Mouse (Mus musculus): ENCODE data around the gene Stam. TPM values are rescaled to one million over a fixed set of nuclear protein-coding genes. Genes with fewer than 3 reads are reported as not detected.
A peak's percentile ranks its signal among the peaks of the same experiment; 100 is the strongest.

Gene Stam
- polyA plus RNA-seq (2015; fragmentation: Nextera tagmentation; extraction: Ambion mirVana) = 73.1 and 75.5 TPM in 2 replicates

- Histone ChIP-seq H3K4me1 (peaks cover 22% of the 10 kb centered on the region), H3K27ac (peak within 1 kb of the TSS; percentile 93), H3K9me3 (no peaks in the 10 kb centered on the region), H3K4me3 (peak within 1 kb of the TSS; percentile 74), H3K36me3 (no peaks in the 10 kb centered on the region), H3K27me3 (no peaks in the 10 kb centered on the region), H3K9ac (peak within 1 kb of the TSS; percentile 81), H3K4me2 (peak within 1 kb of the TSS; percentile 68)
- ATAC-seq (ENCODE audit: borderline replicate concordance, extremely low read depth, low FRiP score, low TSS enrichment) = peak; percentile 93
- under 1% methylated on average over 49 of the region's 50 CpGs for WGBS
These were observed at the start of gene Stam for GRCm38 (mm10) chr2:14073362-14074220. Gene Stam, plus strand, starts transcription at chr2:14074098.

- peaks cover 3% of the 10 kb centered on the region; the same call in 1 of the 2 replicates for H3K36me3 ChIP-seq
These were observed 32.6 kb upstream of the Stam start for GRCm38 (mm10) chr2:14041249-14041648.

GRCm38 (mm10) chr2:14043011-14043410 is 30.9 kb upstream of the Stam start:
- ATAC-seq (ENCODE audit: borderline replicate concordance, extremely low read depth, low FRiP score, low TSS enrichment) = no peak

More at GRCm38 (mm10) chr2:14041249-14041648, 32.6 kb upstream of the Stam start:
- WGBS = 100% methylated on average over 2 of the region's 2 CpGs
- H3K4me3 ChIP-seq = no peak overlapping the region
- no peak overlapping the region for H3K4me2 ChIP-seq
- no peak for ATAC-seq (ENCODE audit: borderline replicate concordance, extremely low read depth, low FRiP score, low TSS enrichment)
- no peak overlapping the region for H3K9ac ChIP-seq
- no peaks in the 10 kb centered on the region for H3K9me3 ChIP-seq
- H3K27me3 ChIP-seq = no peaks in the 10 kb centered on the region
- H3K27ac ChIP-seq = no peak overlapping the region
- no peaks in the 10 kb centered on the region for H3K4me1 ChIP-seq

GRCm38 (mm10) chr2:14043577-14044170 is 30.2 kb upstream of the Stam start:
- Histone ChIP-seq H3K27ac (no peak overlapping the region), H3K4me3 (no peak overlapping the region), H3K4me2 (no peak overlapping the region), H3K9me3 (no peaks in the 10 kb centered on the region), H3K36me3 (peaks cover 3% of the 10 kb centered on the region; the same call in 1 of the 2 replicates), H3K4me1 (no peaks in the 10 kb centered on the region), H3K27me3 (no peaks in the 10 kb centered on the region), H3K9ac (no peak overlapping the region)
- no peak for ATAC-seq (ENCODE audit: borderline replicate concordance, extremely low read depth, low FRiP score, low TSS enrichment)
- WGBS = 44% methylated on average over 9 of the region's 9 CpGs

More at GRCm38 (mm10) chr2:14043011-14043410, 30.9 kb upstream of the Stam start:
- Histone ChIP-seq H3K9me3 (no peaks in the 10 kb centered on the region), H3K4me3 (no peak overlapping the region), H3K27ac (no peak overlapping the region), H3K9ac (no peak overlapping the region), H3K4me1 (no peaks in the 10 kb centered on the region), H3K4me2 (no peak overlapping the region), H3K27me3 (no peaks in the 10 kb centered on the region), H3K36me3 (peaks cover 3% of the 10 kb centered on the region; the same call in 1 of the 2 replicates)
- WGBS = 65% methylated on average over 3 of the region's 3 CpGs

GRCm38 (mm10) chr2:14048381-14048780 is 25.5 kb upstream of the Stam start:
- Histone ChIP-seq H3K27me3 (no peaks in the 10 kb centered on the region), H3K27ac (no peak overlapping the region), H3K4me3 (no peak overlapping the region), H3K36me3 (no peaks in the 10 kb centered on the region), H3K4me1 (no peaks in the 10 kb centered on the region), H3K9ac (no peak overlapping the region), H3K4me2 (no peak overlapping the region), H3K9me3 (no peaks in the 10 kb centered on the region)
- ATAC-seq (ENCODE audit: borderline replicate concordance, extremely low read depth, low FRiP score, low TSS enrichment) = no peak

GRCm38 (mm10) chr2:14048808-14049207 is 25.1 kb upstream of the Stam start:
- H3K4me3 ChIP-seq = no peak overlapping the region
- no peaks in the 10 kb centered on the region for H3K9me3 ChIP-seq
- 39% methylated on average over 5 of the region's 5 CpGs for WGBS
- no peaks in the 10 kb centered on the region for H3K27me3 ChIP-seq
- H3K9ac ChIP-seq = no peak overlapping the region
- no peaks in the 10 kb centered on the region for H3K4me1 ChIP-seq
- ATAC-seq (ENCODE audit: borderline replicate concordance, extremely low read depth, low FRiP score, low TSS enrichment) = no peak
- H3K27ac ChIP-seq = no peak overlapping the region
- H3K4me2 ChIP-seq = no peak overlapping the region
- no peaks in the 10 kb centered on the region for H3K36me3 ChIP-seq

GRCm38 (mm10) chr2:14053618-14054017 is 20.3 kb upstream of the Stam start:
- no peak overlapping the region for H3K27ac ChIP-seq
- no peaks in the 10 kb centered on the region for H3K36me3 ChIP-seq
- H3K4me2 ChIP-seq = no peak overlapping the region
- ATAC-seq (ENCODE audit: borderline replicate concordance, extremely low read depth, low FRiP score, low TSS enrichment) = no peak
- WGBS = 81% methylated on average over 3 of the region's 3 CpGs
- no peak overlapping the region for H3K9ac ChIP-seq
- H3K4me3 ChIP-seq = no peak overlapping the region
- H3K9me3 ChIP-seq = no peaks in the 10 kb centered on the region
- H3K4me1 ChIP-seq = peaks cover 10% of the 10 kb centered on the region; the same call in 1 of the 2 replicates
- no peaks in the 10 kb centered on the region for H3K27me3 ChIP-seq

GRCm38 (mm10) chr2:14054163-14054562 is 19.7 kb upstream of the Stam start:
- H3K4me3 ChIP-seq = no peak overlapping the region

GRCm38 (mm10) chr2:14054716-14055115 is 19.2 kb upstream of the Stam start:
- Histone ChIP-seq H3K4me3 (peak overlapping the region; percentile 83), H3K27me3 (no peaks in the 10 kb centered on the region), H3K4me1 (peaks cover 10% of the 10 kb centered on the region; the same call in 1 of the 2 replicates), H3K27ac (peak overlapping the region; percentile 93), H3K9me3 (no peaks in the 10 kb centered on the region), H3K4me2 (peak overlapping the region; percentile 80), H3K9ac (peak overlapping the region; percentile 67), H3K36me3 (no peaks in the 10 kb centered on the region)
- 3% methylated on average over 6 of the region's 6 CpGs for WGBS
- ATAC-seq (ENCODE audit: borderline replicate concordance, extremely low read depth, low FRiP score, low TSS enrichment) = no peak

More at GRCm38 (mm10) chr2:14054163-14054562, 19.7 kb upstream of the Stam start:
- Histone ChIP-seq H3K36me3 (no peaks in the 10 kb centered on the region), H3K27me3 (no peaks in the 10 kb centered on the region), H3K9me3 (no peaks in the 10 kb centered on the region), H3K4me2 (peak overlapping the region; percentile 14), H3K9ac (no peak overlapping the region), H3K4me1 (peaks cover 10% of the 10 kb centered on the region; the same call in 1 of the 2 replicates), H3K27ac (no peak overlapping the region)
- 57% methylated on average over 3 of the region's 3 CpGs for WGBS
- ATAC-seq (ENCODE audit: borderline replicate concordance, extremely low read depth, low FRiP score, low TSS enrichment) = no peak

GRCm38 (mm10) chr2:14055168-14055565 is 18.7 kb upstream of the Stam start:
- peak overlapping the region; percentile 80 for H3K4me2 ChIP-seq
- WGBS = 1% methylated on average over 58 of the region's 58 CpGs
- peak overlapping the region; percentile 83 for H3K4me3 ChIP-seq
- peaks cover 10% of the 10 kb centered on the region; the same call in 1 of the 2 replicates for H3K4me1 ChIP-seq
- H3K27ac ChIP-seq = peak overlapping the region; percentile 93
- H3K27me3 ChIP-seq = no peaks in the 10 kb centered on the region
- H3K9ac ChIP-seq = peak overlapping the region; percentile 67
- no peaks in the 10 kb centered on the region for H3K36me3 ChIP-seq
- ATAC-seq (ENCODE audit: borderline replicate concordance, extremely low read depth, low FRiP score, low TSS enrichment) = peak; percentile 92
- H3K9me3 ChIP-seq = no peaks in the 10 kb centered on the region

- under 1% methylated on average over 90 of the region's 101 CpGs for WGBS
- no peaks in the 10 kb centered on the region for H3K27me3 ChIP-seq
- ATAC-seq (ENCODE audit: borderline replicate concordance, extremely low read depth, low FRiP score, low TSS enrichment) = peak; percentile 90
These were observed 18.1 kb upstream of the Stam start, which contains the start of gene Hacd1 for GRCm38 (mm10) chr2:14055566-14056331. Gene Hacd1, minus strand, starts transcription at chr2:14056135.

More at GRCm38 (mm10) chr2:14055566-14056331, 18.1 kb upstream of the Stam start, which contains the start of gene Hacd1:
- H3K36me3 ChIP-seq = no peaks in the 10 kb centered on the region
- peak within 1 kb of the TSS; percentile 80 for H3K4me2 ChIP-seq
- peak within 1 kb of the TSS; percentile 93 for H3K27ac ChIP-seq
- peak within 1 kb of the TSS; percentile 67 for H3K9ac ChIP-seq
- peak within 1 kb of the TSS; percentile 83 for H3K4me3 ChIP-seq
- peaks cover 10% of the 10 kb centered on the region; the same call in 1 of the 2 replicates for H3K4me1 ChIP-seq
- no peaks in the 10 kb centered on the region for H3K9me3 ChIP-seq

All from lung, embryonic 15.5 days (tissue).